Mouse (Mus musculus) E14TG2a.4 (cell line): ENCODE measurements around the gene Pitx2.

Experiments
- CTCF ChIP-seq: conservative IDR thresholded peaks from 2 replicates; pipeline ENCODE4 v1.5.1; 2014; ENCODE audit warnings: low read length
- POU5F1 ChIP-seq: IDR thresholded peaks from 2 replicates; pipeline ENCODE4 v1.6.1; 2014; ENCODE audit warnings: low read length, borderline replicate concordance

DNA sequence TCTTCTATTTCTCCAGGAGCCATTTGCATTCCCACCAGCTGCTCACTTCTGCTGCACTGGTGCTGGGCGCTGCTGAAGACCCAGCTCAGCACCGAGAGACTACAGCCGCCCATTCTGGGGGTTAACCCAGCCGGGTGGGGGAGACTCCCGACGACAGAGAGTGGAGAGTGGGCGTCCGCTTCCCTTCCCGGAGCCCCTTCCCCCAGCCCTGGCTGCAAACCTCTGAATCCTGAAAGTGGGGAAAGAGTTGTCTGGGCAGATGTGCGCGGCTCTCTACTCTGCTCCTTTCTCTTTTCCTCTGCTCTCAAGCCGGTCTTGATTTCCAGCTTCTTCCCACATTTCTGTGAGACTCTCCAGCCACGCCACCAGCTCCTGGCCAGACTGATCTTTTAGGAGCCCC is 2.6 kb upstream of the Pitx2 start:
- TF ChIP-seq CTCF = no peak
- no peak for TF ChIP-seq POU5F1
